Mouse (Mus musculus) right cerebral cortex, adult 2 months (tissue): ENCODE results near the gene Phf12.

Experiments used
- DNase-seq, 2 experiments: peaks; one replicate each; pipeline ENCODE4 v3.0.0; 2021 to 2022; ENCODE audit warnings: low spot score in 2 of 2

Gene Phf12

DNA sequence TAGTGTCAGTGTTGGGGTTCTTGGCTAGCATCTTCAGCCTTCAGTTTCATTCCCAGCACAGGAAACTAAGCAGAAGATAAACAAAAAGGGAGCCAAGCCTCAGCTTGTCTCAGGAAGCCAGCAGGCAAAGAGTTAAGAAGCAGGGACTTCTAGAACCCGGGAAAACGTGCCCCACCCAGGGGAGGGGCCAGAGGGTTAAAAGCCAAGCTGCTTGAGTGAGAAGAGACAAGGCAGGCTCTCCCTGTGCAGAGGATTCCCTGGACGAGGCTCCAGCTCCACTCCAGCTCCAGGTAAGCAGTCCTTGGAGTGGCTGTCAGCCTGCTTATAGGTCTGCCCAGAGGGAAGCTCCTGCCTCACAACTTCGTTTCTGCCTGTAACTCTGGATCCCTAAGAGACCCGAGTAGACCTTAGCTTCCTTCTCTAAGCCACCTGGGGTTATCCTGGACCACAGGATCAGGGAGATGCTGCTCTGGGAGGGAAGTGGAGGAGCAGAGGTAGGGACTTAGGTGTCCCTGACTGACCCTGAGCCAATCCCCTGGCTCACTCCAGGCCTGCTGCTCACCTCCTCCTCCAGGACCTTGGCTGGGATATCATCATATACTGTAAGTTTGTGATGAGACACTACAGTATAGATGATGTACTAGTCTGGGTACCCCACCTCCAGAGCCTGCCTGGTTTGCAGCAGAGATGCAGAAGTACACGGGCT lies 90.0 kb downstream of the Phf12 start:
- no peak for DNase-seq

DNA sequence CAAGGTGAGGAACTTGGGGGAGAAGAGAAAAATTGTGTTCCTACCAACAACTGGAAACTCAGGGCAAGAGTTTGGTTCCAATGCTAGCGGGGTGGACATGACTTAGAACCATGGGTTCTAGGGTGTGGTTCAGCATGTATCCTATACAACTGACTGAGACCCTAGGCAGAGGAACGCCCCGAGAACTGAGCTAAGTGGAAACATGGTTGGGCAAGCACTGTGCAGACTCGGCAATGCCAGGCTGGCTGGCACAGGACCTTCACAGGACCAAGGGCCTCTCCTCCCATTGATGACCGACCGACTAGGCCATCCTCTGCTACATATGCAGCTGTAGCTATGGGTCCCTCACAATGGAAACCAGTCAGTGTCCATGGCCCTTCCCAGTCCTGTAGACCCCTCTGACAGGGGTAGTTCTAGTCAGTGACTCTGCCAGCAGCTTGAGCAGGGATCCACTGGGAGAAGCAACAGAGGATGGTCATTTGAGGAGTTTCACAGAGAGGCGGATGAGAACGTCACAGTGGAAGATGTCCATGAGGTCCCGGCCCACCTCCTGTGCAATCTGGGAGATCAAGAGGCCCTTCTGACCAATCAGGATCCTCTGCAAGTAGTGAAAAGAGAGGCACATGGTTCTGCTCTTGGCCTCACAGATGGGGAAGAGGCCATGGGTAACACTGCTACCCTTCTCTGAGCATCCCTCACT lies 91.2 kb downstream of the Phf12 start:
- DNase-seq = no peak

- no peak for DNase-seq
Measured at GRCm38 (mm10) chr11:78074277-78074652, 91.7 kb downstream of the Phf12 start.

GRCm38 (mm10) chr11:78074666-78075065 lies 92.1 kb downstream of the Phf12 start:
- no peak for DNase-seq
